Mouse (Mus musculus) gastrocnemius, postnatal 25 days (tissue): Measurements from ENCODE around the gene Olfr631. TPM values are rescaled to one million over a fixed set of nuclear protein-coding genes. Genes with fewer than 3 reads are reported as not detected.
"Not testable (repeated sequence)": the region's sequence is repeated elsewhere in the genome, so short reads cannot be mapped to it uniquely, and the experiment has no call there.

Experiments used
- DNase-seq: peaks from one replicate; pipeline ENCODE4 v3.0.0; 2022
- long read RNA-seq, 2 experiments: library from polyadenylated mRNA; stranded (forward); transcript quantifications; one replicate each; pipeline ENCODE4 v2.0.0; 2021
- total RNA-seq, 2 experiments: library from RNA; stranded (reverse); gene quantifications; 1 replicate in 1 of 2; 2 replicates in 1 of 2; pipeline ENCODE4 v1.2.3; 2021

Olfr631 gene
- total RNA-seq: not detected
- long read RNA-seq, experiment 1: 0 reads
- long read RNA-seq, experiment 2: 0 reads

- no peak for DNase-seq
Observed at GRCm38 (mm10) chr7:103928525-103928924, at the start of gene Olfr631. Gene Olfr631 (plus strand): TSS chr7:103928825.

- no peak for DNase-seq
Observed at GRCm38 (mm10) chr7:103886152-103886551, 42.5 kb upstream of the Olfr631 start, which contains the start of gene Olfr66. Gene Olfr66 (minus strand): TSS chr7:103886252.

DNA sequence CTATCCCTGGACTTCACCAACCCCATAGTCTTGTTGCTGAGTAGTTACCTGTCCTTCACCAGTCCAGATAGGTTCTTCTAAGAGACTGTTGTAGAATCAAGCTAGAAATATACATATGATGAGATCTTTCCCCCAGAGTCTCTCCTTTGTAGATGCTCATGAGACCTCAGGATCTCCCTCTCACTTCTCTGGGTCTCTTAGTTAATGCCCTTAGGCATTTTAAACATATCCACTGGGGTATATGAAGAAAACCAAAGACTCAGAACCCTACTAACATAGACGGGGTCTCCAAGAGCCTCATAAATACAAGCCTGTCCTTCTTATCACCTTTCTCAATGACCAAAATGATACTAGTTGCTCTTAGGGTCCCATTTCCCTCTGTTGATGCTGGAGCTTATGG lies 34.2 kb upstream of the Olfr631 start, which contains the start of gene Olfr64:
Gene Olfr64, minus strand, starts transcription at position 101 of the 400 bp plus-strand sequence.
- DNase-seq: no peak

DNA sequence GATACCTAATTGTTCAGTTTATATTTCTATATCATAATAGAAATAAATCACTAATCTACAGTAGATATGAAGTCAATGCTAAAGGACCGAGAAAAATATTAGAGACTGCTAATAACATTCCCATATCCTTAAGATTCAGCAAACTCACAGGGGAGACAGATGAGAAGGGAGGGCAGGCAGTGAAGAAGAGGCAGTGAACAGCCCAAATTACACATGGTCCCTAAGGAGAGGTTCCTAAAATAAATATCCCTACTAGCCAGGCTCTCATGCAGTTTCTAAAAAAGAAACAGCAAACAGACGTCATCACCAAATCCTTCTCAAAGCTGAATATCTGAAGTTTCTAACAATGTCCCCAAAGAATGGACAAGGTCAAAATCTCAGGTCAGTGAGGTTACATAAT lies 25.4 kb upstream of the Olfr631 start, which contains the start of gene Olfr65:
Gene Olfr65, plus strand, starts transcription at position 301 of the 400 bp plus-strand sequence.
- no peak for DNase-seq

- DNase-seq: no peak
Observed at GRCm38 (mm10) chr7:103910047-103910446, 18.6 kb upstream of the Olfr631 start.

GRCm38 (mm10) chr7:103912969-103913511 lies 15.6 kb upstream of the Olfr631 start:
- DNase-seq: no peak

DNA sequence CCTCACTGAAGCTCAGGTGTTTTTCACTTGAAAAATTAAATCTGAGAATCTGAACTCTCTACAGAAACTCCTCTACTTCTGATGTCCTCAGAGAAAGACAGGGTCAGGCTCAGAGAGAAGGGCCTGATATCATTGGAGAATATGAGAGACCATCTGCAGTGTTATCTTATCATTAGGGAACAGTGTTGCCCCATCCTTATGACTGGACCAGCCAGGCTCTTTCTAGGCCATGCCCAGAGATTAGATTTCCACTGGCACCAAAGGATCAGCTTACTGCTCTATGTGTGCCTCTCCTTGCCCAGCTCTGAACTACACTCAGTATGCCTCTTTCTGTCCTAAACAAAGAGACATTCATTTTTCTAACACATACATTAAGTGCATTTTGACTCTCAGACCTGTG lies 13.3 kb upstream of the Olfr631 start:
- DNase-seq: no peak

DNA sequence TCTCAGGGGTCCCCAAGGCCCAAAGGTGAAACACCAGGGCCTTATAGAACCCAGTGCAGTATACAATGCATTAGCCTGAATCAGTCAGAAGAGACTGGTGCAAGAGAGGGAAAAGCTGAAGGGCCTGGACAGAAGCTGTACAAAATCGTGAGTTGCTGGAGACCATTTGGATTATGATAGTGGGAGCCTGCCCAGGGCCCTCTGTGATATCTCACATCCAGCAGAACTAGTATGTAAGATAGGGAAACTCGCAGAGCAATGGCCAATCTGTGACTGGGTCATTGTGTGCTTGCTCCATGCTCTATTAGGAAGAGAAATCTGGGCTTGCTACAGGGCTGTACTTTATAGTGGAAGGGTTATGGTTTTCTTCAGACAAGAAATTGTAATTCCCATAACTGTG lies 5.6 kb downstream of the Olfr631 start, which contains the start of gene Olfr632:
Gene Olfr632, plus strand, starts transcription at position 84 of the 400 bp plus-strand sequence.
- no peak for DNase-seq

DNA sequence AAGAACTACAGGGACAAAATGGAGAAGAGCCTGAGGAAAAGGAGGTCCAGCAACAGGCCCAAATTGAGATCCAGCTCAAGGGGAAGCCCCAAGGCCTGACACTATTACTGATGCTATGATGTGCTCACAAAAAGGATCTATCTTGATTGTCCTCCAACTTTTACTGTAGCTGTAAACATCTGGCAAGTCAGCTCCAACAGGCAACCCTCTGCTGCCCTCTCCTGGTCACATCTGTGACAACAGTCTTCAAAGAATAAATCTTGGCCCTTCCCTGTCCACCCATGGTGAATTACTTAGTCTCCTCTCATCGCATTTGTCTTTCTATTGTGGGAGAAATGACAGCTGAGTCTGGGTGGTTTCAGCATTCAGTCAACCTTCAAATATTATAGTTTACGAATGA lies 14.1 kb downstream of the Olfr631 start:
- DNase-seq: no peak

DNA sequence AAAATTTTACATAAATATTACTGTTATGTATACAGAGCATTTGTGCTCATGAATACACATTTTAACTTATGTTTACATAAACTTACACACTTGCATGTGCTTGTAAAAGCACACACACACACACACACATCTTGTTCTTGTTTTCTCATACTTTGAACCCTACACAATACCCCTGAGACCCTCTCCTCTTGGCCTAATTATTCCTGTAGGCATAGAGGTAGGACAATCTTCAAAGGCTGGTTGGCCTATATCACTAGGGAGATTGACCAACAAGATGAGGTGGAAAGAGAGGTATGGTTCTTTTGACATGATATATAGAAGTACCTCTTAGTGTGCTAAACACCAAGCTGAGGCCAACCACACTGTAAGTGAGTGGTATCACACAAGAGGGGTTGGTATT lies 15.5 kb downstream of the Olfr631 start, which contains the start of gene Olfr633:
Gene Olfr633, plus strand, starts transcription at position 301 of the 400 bp plus-strand sequence.
- no peak for DNase-seq

- not testable (repeated sequence) for DNase-seq
Observed at GRCm38 (mm10) chr7:103966873-103967272, 38.2 kb downstream of the Olfr631 start.

GRCm38 (mm10) chr7:103970852-103971251 lies 42.2 kb downstream of the Olfr631 start, which contains the start of gene Olfr635:
Gene Olfr635 (plus strand): TSS chr7:103971152.
- DNase-seq: no peak

- DNase-seq: no peak
Observed at GRCm38 (mm10) chr7:103971782-103972181, 43.2 kb downstream of the Olfr631 start.

Other genes with a start within 250 kb of the Olfr631 start
- not detected for gene Olfr625-ps1, start 246.1 kb upstream of the Olfr631 start, total RNA-seq
- gene Olfr243, start 214.2 kb upstream of the Olfr631 start, total RNA-seq: not detected
- gene Olfr628, start 198.5 kb upstream of the Olfr631 start, total RNA-seq: not detected
- not detected for gene Olfr629, start 183.9 kb upstream of the Olfr631 start, total RNA-seq
- gene Olfr630, start 171.5 kb upstream of the Olfr631 start, total RNA-seq: not detected
- not detected for gene Olfr69, start 157.2 kb upstream of the Olfr631 start, total RNA-seq
- not detected for gene Olfr68, start 149.1 kb upstream of the Olfr631 start, total RNA-seq
- not detected for gene Olfr67, start 137.0 kb upstream of the Olfr631 start, total RNA-seq
- gene Hbb-bt, start 114.8 kb upstream of the Olfr631 start, total RNA-seq: 100 to 1,000 TPM in 1 of 2 experiments, 10 to 100 TPM in 1; 60.5 to 281 TPM
- 1,000 to 10,000 TPM in 1 of 2 experiments, 100 to 1,000 TPM in 1; 504 to 2,205 TPM for gene Hbb-bs, start 100.7 kb upstream of the Olfr631 start, total RNA-seq
- not detected for gene Hbb-bh2, start 88.3 kb upstream of the Olfr631 start, total RNA-seq
- gene Hbb-bh1, start 85.7 kb upstream of the Olfr631 start, total RNA-seq: not detected
- gene Hbb-y, start 75.6 kb upstream of the Olfr631 start, total RNA-seq: not detected
- gene Olfr66, start 42.6 kb upstream of the Olfr631 start, total RNA-seq: not detected
- not detected for gene Olfr64, start 34.3 kb upstream of the Olfr631 start, total RNA-seq
- gene Olfr65, start 25.3 kb upstream of the Olfr631 start, total RNA-seq: not detected
- gene Olfr632, start 5.5 kb downstream of the Olfr631 start, total RNA-seq: not detected
- not detected for gene Olfr633, start 15.6 kb downstream of the Olfr631 start, total RNA-seq
- gene Olfr635, start 42.3 kb downstream of the Olfr631 start, total RNA-seq: not detected
- not detected for gene Olfr638, start 69.9 kb downstream of the Olfr631 start, total RNA-seq
- gene Olfr639, start 88.5 kb downstream of the Olfr631 start, total RNA-seq: not detected
- gene Olfr640, start 96.7 kb downstream of the Olfr631 start, total RNA-seq: not detected
- gene Olfr641, start 106.6 kb downstream of the Olfr631 start, total RNA-seq: not detected
- not detected for gene Olfr642, start 123.8 kb downstream of the Olfr631 start, total RNA-seq
- gene 4930516K23Rik, start 132.6 kb downstream of the Olfr631 start, total RNA-seq: not detected
- not detected for gene Olfr644, start 143.0 kb downstream of the Olfr631 start, total RNA-seq
- gene Olfr645, start 156.6 kb downstream of the Olfr631 start, total RNA-seq: not detected
- not detected for gene Olfr646, start 176.0 kb downstream of the Olfr631 start, total RNA-seq
- gene Ubqln5, start 201.0 kb downstream of the Olfr631 start, total RNA-seq: not detected
- gene Olfr643, start 208.6 kb downstream of the Olfr631 start, total RNA-seq: not detected
- gene Ubqln3, start 214.5 kb downstream of the Olfr631 start, total RNA-seq: not detected
- gene Ubqlnl, start 221.7 kb downstream of the Olfr631 start, total RNA-seq: not detected
- gene Olfm5, start 236.0 kb downstream of the Olfr631 start, total RNA-seq: not detected